Mouse (Mus musculus): ENCODE data around the gene Gm3238. TPM values are rescaled to one million over a fixed set of nuclear protein-coding genes. Genes with fewer than 3 reads are reported as not detected.
"Not testable (repeated sequence)": the region's sequence is repeated elsewhere in the genome, so short reads cannot be mapped to it uniquely, and the experiment has no call there.

Gene Gm3238
- polyA plus RNA-seq, 1 experiment from 2014 or later, result not detected

GRCm38 (mm10) chr10:77797677-77798076, 26.6 kb upstream of the Gm3238 start:
- H3K27ac ChIP-seq (ENCODE audit: low read depth, low read length), result no peak overlapping the region
- no peaks in the 10 kb centered on the region for H3K9me3 ChIP-seq (ENCODE audit: control insufficient read depth, low read length)
- no peak for ATAC-seq
- H3K4me3 ChIP-seq (ENCODE audit: low read length), result no peak overlapping the region
- H3K4me2 ChIP-seq (ENCODE audit: low read length), result no peak overlapping the region
- no peaks in the 10 kb centered on the region for H3K36me3 ChIP-seq (ENCODE audit: control insufficient read depth, insufficient read depth, low read length)
- H3K4me1 ChIP-seq (ENCODE audit: control insufficient read depth, insufficient read depth, low read depth, low read length), result no peaks in the 10 kb centered on the region
- 16% methylated on average over 3 of the region's 3 CpGs for WGBS
- no peaks in the 10 kb centered on the region for H3K27me3 ChIP-seq (replicated peaks; ENCODE audit: control insufficient read depth, insufficient read depth, low read length)
- no peak overlapping the region for H3K9ac ChIP-seq (ENCODE audit: low read depth, low read length)

GRCm38 (mm10) chr10:77794976-77795375, 23.9 kb upstream of the Gm3238 start, which contains the start of gene Gm9639:
Gene Gm9639, minus strand, starts transcription at chr10:77795076.
- 71% methylated on average over 2 of the region's 2 CpGs for WGBS
- no peaks in the 10 kb centered on the region for H3K4me1 ChIP-seq (ENCODE audit: control insufficient read depth, insufficient read depth, low read depth, low read length)
- H3K36me3 ChIP-seq (ENCODE audit: control insufficient read depth, insufficient read depth, low read length), result no peaks in the 10 kb centered on the region
- no peak within 1 kb of the TSS for H3K27ac ChIP-seq (ENCODE audit: low read depth, low read length)
- no peaks in the 10 kb centered on the region for H3K27me3 ChIP-seq (replicated peaks; ENCODE audit: control insufficient read depth, insufficient read depth, low read length)
- no peak for ATAC-seq
- H3K4me3 ChIP-seq (ENCODE audit: low read length), result no peak within 1 kb of the TSS
- H3K4me2 ChIP-seq (ENCODE audit: low read length), result no peak within 1 kb of the TSS
- H3K9ac ChIP-seq (ENCODE audit: low read depth, low read length), result no peak within 1 kb of the TSS
- H3K9me3 ChIP-seq (ENCODE audit: control insufficient read depth, low read length), result no peaks in the 10 kb centered on the region

GRCm38 (mm10) chr10:77788621-77789020, 17.5 kb upstream of the Gm3238 start:
- Histone ChIP-seq H3K27ac (ENCODE audit: low read depth, low read length) (no peak overlapping the region), H3K9ac (ENCODE audit: low read depth, low read length) (no peak overlapping the region), H3K4me3 (ENCODE audit: low read length) (no peak overlapping the region), H3K36me3 (ENCODE audit: control insufficient read depth, insufficient read depth, low read length) (no peaks in the 10 kb centered on the region), H3K9me3 (ENCODE audit: control insufficient read depth, low read length) (no peaks in the 10 kb centered on the region), H3K27me3 (replicated peaks; ENCODE audit: control insufficient read depth, insufficient read depth, low read length) (no peaks in the 10 kb centered on the region), H3K4me1 (ENCODE audit: control insufficient read depth, insufficient read depth, low read depth, low read length) (no peaks in the 10 kb centered on the region), H3K4me2 (ENCODE audit: low read length) (no peak overlapping the region)
- no peak for ATAC-seq
- 76% methylated on average over 2 of the region's 2 CpGs for WGBS

- H3K9me3 ChIP-seq (ENCODE audit: control insufficient read depth, low read length); H3K9ac ChIP-seq (ENCODE audit: low read depth, low read length); H3K4me1 ChIP-seq (ENCODE audit: control insufficient read depth, insufficient read depth, low read depth, low read length); H3K36me3 ChIP-seq (ENCODE audit: control insufficient read depth, insufficient read depth, low read length); H3K27ac ChIP-seq (ENCODE audit: low read depth, low read length); H3K27me3 ChIP-seq (replicated peaks; ENCODE audit: control insufficient read depth, insufficient read depth, low read length); H3K4me2 ChIP-seq (ENCODE audit: low read length); H3K4me3 ChIP-seq (ENCODE audit: low read length); ATAC-seq: not testable (repeated sequence)
- WGBS, result no CpG with 5 or more reads among the region's 1 CpGs
Observed at GRCm38 (mm10) chr10:77787876-77788275, 16.8 kb upstream of the Gm3238 start, which contains the start of gene Gm7137. Gene Gm7137, minus strand, starts transcription at chr10:77788200.

- not testable (repeated sequence) for H3K27ac ChIP-seq (ENCODE audit: low read depth, low read length); H3K4me3 ChIP-seq (ENCODE audit: low read length)
Observed at GRCm38 (mm10) chr10:77783396-77783795, 12.3 kb upstream of the Gm3238 start.

GRCm38 (mm10) chr10:77782442-77782841, 11.3 kb upstream of the Gm3238 start, which contains the start of gene Gm3250:
Gene Gm3250, minus strand, starts transcription at chr10:77782542.
- not testable (repeated sequence) for H3K4me1 ChIP-seq (ENCODE audit: control insufficient read depth, insufficient read depth, low read depth, low read length); H3K4me3 ChIP-seq (ENCODE audit: low read length); H3K9me3 ChIP-seq (ENCODE audit: control insufficient read depth, low read length); H3K36me3 ChIP-seq (ENCODE audit: control insufficient read depth, insufficient read depth, low read length); ATAC-seq; H3K4me2 ChIP-seq (ENCODE audit: low read length); H3K27ac ChIP-seq (ENCODE audit: low read depth, low read length); H3K27me3 ChIP-seq (replicated peaks; ENCODE audit: control insufficient read depth, insufficient read depth, low read length); H3K9ac ChIP-seq (ENCODE audit: low read depth, low read length)
- no CpG with 5 or more reads among the region's 1 CpGs for WGBS

More at GRCm38 (mm10) chr10:77783396-77783795, 12.3 kb upstream of the Gm3238 start:
- H3K9me3 ChIP-seq (ENCODE audit: control insufficient read depth, low read length); H3K27me3 ChIP-seq (replicated peaks; ENCODE audit: control insufficient read depth, insufficient read depth, low read length); H3K9ac ChIP-seq (ENCODE audit: low read depth, low read length); ATAC-seq; H3K4me2 ChIP-seq (ENCODE audit: low read length); H3K36me3 ChIP-seq (ENCODE audit: control insufficient read depth, insufficient read depth, low read length); H3K4me1 ChIP-seq (ENCODE audit: control insufficient read depth, insufficient read depth, low read depth, low read length): not testable (repeated sequence)
- WGBS, result 100% methylated on average over 1 of the region's 3 CpGs

GRCm38 (mm10) chr10:77776844-77777243, 5.7 kb upstream of the Gm3238 start, which contains the start of gene Gm7138:
Gene Gm7138, minus strand, starts transcription at chr10:77776944.
- not testable (repeated sequence) for H3K27ac ChIP-seq (ENCODE audit: low read depth, low read length); H3K9ac ChIP-seq (ENCODE audit: low read depth, low read length); ATAC-seq; H3K27me3 ChIP-seq (replicated peaks; ENCODE audit: control insufficient read depth, insufficient read depth, low read length); H3K4me1 ChIP-seq (ENCODE audit: control insufficient read depth, insufficient read depth, low read depth, low read length); H3K36me3 ChIP-seq (ENCODE audit: control insufficient read depth, insufficient read depth, low read length); H3K4me2 ChIP-seq (ENCODE audit: low read length); H3K9me3 ChIP-seq (ENCODE audit: control insufficient read depth, low read length); H3K4me3 ChIP-seq (ENCODE audit: low read length)
- 63% methylated on average over 1 of the region's 1 CpGs for WGBS

GRCm38 (mm10) chr10:77772142-77772541, 1.0 kb upstream of the Gm3238 start:
- not testable (repeated sequence) for ATAC-seq; H3K4me3 ChIP-seq (ENCODE audit: low read length); H3K4me2 ChIP-seq (ENCODE audit: low read length); H3K4me1 ChIP-seq (ENCODE audit: control insufficient read depth, insufficient read depth, low read depth, low read length); H3K36me3 ChIP-seq (ENCODE audit: control insufficient read depth, insufficient read depth, low read length); H3K9me3 ChIP-seq (ENCODE audit: control insufficient read depth, low read length); H3K27ac ChIP-seq (ENCODE audit: low read depth, low read length); H3K9ac ChIP-seq (ENCODE audit: low read depth, low read length); H3K27me3 ChIP-seq (replicated peaks; ENCODE audit: control insufficient read depth, insufficient read depth, low read length)
- WGBS, result 70% methylated on average over 2 of the region's 3 CpGs

GRCm38 (mm10) chr10:77769727-77770126, 1.4 kb downstream of the Gm3238 start:
- WGBS, result 90% methylated on average over 1 of the region's 1 CpGs

GRCm38 (mm10) chr10:77759582-77759981, 11.5 kb downstream of the Gm3238 start, which contains the start of gene Gm3233:
Gene Gm3233, minus strand, starts transcription at chr10:77759682.
- not testable (repeated sequence) for H3K36me3 ChIP-seq (ENCODE audit: control insufficient read depth, insufficient read depth, low read length); H3K4me1 ChIP-seq (ENCODE audit: control insufficient read depth, insufficient read depth, low read depth, low read length); H3K9ac ChIP-seq (ENCODE audit: low read depth, low read length); H3K27me3 ChIP-seq (replicated peaks; ENCODE audit: control insufficient read depth, insufficient read depth, low read length); H3K27ac ChIP-seq (ENCODE audit: low read depth, low read length); H3K9me3 ChIP-seq (ENCODE audit: control insufficient read depth, low read length); H3K4me2 ChIP-seq (ENCODE audit: low read length); ATAC-seq; H3K4me3 ChIP-seq (ENCODE audit: low read length)
- WGBS, result no CpG with 5 or more reads among the region's 1 CpGs

More at GRCm38 (mm10) chr10:77769727-77770126, 1.4 kb downstream of the Gm3238 start:
- Histone ChIP-seq H3K36me3 (ENCODE audit: control insufficient read depth, insufficient read depth, low read length) (no peaks in the 10 kb centered on the region), H3K4me2 (ENCODE audit: low read length) (no peak overlapping the region), H3K4me1 (ENCODE audit: control insufficient read depth, insufficient read depth, low read depth, low read length) (no peaks in the 10 kb centered on the region), H3K9me3 (ENCODE audit: control insufficient read depth, low read length) (no peaks in the 10 kb centered on the region), H3K27ac (ENCODE audit: low read depth, low read length) (no peak overlapping the region), H3K4me3 (ENCODE audit: low read length) (no peak overlapping the region), H3K9ac (ENCODE audit: low read depth, low read length) (no peak overlapping the region), H3K27me3 (replicated peaks; ENCODE audit: control insufficient read depth, insufficient read depth, low read length) (no peaks in the 10 kb centered on the region)
- no peak for ATAC-seq
